Mouse (Mus musculus) c-Kit-positive CD71-positive TER-119-positive erythroid progenitor cells, embryonic 14.5 days (primary cell): ENCODE measurements around the gene Npnt.

Source experiments
- DNase-seq: peaks from one replicate; pipeline ENCODE4 v3.0.0-alpha.2; 2013; ENCODE audit warnings: low spot score

Gene Npnt

DNA sequence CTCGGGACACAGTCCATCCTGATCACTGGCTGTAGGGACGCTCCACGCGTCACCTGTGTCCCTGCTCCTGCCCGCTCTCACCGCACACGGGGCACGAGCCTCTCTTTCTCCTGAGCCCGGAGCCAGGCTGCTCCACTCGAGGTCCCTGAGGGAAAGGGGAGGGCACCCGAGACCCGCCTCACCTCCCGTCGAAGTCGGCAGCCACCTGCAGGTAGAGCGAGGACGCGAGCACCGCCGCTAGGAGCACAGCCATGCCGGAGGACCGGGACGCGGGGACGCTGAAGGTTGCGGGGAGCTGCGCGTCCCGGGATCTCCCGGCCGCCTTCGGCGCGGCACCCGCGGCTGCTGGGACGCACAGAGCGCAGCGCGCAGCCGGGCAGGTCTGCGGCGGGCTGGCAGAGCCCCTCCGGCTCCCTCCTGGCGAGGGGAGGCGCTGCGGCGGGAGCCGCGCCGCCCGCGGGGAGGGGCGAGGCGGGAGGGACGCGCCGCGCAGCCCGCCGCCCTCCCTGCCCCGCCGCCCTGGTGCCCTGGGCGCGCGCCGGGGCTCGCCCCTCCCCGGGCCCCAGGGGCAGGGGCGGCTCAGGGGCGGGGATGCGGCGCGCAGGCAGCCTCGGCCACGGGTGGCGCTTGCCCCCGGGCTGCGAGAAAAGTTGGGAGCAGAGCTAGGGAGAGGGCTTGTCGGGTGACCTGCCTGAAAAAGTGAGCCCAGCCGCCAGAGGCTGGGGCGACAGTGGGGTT lies at the start of gene Npnt:
TSS of gene Npnt (minus strand) at position 501 of the 738 bp plus-strand sequence.
- no peak for DNase-seq

DNA sequence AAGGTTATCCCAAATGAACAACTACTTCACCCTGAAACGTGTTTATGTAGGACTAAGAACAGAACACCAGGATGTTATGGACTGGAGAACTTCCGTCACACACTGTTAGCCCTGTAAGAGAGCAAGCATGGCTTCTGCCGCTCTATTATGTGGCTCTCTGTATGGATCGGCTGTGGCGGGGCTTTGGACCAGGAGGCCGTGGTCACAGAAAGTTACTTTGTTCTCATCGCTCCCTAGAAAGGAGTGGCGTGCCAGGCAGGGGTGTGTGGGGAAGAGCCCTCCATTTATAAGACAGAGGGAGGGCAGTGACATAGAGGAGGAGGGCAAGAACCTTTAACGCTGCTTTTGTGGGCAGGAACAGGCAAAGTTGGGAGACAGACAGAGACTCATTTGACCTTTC lies 46.2 kb upstream of the Npnt start:
- no peak for DNase-seq

DNA sequence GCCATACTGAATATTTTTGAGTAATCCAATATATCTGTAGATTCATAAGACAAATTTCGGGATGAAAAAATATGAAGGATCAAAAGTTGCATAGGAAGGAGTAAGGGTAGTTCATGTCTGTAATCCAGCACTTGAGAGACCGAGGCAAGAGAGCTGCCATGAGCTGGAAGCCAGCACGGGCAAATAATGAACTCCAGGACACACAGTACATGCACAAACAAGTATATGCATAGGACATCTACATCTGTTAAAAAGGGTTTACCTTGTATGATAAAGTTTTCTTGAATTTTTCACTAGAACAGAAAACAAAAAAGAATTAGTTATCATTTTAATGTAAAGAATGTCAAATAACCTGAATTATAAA lies 45.8 kb upstream of the Npnt start:
- no peak for DNase-seq

DNA sequence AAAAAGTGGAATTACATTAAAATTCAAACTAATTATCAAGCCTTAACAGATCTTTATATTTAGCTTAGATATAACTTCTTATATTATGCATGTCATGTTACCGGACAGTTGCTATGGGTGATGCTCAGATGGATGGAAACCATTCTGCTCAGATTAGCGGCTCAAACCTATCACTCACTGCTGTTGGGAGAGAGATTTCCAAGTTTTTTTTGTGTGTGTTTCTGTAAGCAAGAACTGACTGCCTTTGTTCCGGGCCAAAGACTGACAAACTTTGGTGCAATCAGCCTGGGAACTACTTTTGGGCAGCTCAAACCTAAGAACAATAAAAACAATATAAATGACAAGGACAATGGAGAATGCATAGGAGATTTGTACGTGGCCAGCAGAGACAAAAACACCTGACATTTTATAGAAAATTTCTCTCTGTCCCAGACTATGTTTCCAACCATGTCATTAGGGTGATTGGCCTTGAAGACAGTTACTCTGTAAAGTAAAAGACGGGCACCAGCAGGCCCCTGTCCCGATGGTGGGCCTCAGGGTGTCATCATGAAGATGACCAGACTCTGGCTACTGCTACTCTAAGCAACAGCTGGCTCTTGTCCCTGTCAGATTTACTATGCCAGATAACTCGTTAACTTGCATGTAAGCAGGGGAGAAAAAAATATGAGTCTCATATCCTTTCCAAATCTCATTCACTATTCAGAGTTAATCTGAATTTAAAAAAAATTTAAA lies 45.2 kb upstream of the Npnt start:
- no peak for DNase-seq

DNA sequence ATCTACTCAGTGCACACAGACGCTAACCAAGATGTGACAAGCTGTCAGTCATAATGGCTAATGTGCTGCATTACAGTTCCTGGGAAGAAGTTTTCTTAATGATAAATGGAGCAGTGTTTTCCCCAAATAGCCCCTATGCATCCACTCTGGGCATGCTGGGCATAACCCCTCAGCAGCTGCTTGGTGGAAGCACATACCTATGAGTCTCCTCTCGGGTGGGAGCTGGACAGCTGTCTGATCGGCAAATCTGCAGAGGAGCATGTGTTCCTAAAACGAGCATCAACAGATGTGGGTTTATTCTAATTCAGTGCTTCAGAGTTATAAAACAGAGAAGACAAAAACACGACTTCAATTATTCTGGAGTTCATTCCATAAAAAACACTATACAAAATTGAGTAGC lies 36.1 kb upstream of the Npnt start:
- no peak for DNase-seq

DNA sequence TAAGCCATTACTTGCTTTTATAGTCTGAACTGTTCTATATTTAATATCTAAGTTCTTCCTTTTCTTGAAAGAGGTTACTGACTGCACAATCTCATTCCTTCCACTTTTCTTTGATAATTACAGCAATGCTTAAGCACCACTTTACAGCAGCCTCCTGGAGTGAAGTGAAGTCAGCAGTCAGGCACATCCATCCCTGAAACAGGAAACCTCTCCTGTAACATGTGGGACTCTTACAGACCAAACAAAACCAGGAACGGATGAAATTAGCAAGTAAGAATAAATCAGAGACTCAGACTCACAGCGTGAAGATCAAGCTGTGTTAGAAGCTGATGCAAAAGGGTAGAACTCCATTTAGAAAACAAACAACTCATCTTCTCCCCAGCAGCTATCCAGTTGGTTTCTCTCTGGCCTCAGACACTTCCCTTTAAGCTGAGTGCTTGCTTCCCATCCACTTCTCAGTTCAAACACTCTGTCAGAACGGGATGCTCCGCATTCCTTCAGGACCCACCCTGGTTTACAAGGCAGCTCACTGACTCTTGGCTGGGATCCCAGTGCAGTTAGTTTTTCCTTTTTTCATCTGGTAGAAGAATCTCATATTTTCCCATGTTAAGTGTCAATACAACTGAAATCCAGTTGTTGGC lies 33.9 kb upstream of the Npnt start:
- DNase-seq: no peak

DNA sequence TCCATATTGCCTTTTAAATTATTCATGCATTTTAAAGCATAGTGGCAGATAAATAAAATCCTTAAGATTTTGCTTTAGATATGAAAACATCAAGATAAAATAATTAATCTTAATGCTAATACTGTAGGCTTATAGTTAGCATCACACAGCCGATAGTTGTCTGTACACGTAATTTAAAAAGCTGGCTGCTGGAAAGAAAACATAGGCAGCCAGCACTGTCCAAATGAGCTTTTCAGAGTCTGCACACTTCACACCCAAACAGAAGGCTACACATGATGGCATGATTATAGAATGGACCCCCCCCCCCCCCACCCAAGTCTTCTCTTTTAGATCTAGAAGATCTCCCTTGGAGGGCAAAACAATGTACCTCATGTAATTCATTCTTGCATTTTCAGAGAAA lies 31.9 kb upstream of the Npnt start:
- no peak for DNase-seq

DNA sequence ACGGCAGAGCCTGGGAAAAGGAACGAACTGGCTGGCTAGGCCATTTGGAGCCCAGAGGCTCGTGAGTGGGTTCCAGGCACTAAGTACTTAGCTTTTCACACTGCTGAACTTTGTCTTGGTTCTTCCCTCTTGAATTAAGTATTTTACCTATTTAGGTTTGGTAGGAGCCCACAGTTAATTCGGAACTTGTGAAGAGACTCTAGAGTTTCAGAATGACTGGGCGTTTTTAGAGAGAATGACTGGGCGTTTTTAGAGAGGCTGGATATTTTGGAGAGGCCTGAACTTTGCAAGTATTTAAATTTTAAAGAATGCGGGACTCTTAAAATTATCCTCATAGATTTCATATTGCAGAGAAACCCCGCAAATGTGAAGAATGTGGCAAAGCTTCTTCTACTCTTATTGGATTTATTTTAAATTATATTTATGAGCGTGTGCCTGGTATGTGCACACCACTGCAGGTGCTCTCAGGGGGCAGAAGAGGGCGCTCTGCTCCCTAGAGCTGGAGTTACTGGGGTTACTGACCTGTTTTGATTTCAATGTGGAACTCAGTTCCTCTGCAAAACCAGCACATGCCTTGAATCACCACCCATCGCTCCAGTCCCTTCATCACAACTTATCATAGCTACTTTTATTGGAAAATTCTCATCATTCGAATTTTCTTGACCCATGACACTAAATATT lies 29.8 kb upstream of the Npnt start:
- DNase-seq: peak; percentile 5

DNA sequence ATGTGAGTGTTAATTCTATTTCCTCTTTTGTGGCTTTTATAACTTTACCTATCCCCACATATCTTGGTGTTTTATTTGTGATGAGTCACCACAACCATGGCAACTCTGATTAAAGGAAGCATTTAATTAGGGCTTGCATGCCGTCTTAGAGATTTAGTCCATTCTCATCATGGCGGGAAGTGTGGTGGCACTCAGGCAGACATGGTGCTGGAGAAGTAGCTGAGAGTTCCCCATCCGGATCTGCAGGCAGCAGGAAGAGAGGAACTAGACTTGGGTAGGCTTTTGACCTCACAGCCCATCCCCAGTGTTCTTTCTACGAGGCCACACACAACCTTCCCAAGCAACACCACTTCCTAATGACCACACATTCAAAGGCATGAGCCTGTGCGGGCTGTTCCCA lies 16.2 kb upstream of the Npnt start:
- no peak for DNase-seq

DNA sequence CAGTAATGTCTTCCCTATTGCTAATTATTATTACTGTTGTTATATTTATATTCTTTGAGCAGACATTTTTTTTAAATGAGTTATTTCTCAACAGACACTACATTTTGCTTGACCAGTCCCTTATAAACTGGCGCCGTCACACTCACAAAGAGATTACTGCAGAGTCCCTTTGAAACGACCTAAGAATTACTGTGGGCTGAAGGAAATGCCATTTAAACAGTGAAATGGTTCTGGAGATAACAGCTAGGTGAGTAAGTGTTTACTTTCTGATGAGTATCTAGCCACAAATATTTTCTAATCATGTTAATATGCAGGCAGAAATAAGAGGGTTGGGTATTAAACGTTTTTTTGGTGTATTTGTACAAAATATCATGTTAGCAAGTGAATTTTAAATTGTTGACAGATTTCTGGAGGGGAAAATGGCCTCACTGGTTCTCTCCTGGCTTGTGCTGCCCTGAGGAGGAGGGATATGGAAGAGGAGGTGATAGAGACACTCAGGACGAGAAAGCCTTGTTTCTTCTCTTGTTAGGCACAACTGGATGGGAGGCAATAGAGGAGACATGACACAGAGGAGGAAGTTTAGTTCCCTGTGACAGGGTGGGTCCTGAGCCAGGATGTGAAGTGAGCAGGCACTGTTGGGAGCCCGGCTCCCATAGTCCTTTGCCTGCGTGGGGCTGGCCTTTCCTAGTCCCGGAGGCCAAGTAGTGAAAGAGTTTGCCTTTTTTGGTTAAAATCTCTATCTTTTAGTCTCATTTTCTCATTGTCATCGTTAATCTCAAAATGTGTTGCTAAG lies 14.8 kb upstream of the Npnt start:
- DNase-seq: no peak

DNA sequence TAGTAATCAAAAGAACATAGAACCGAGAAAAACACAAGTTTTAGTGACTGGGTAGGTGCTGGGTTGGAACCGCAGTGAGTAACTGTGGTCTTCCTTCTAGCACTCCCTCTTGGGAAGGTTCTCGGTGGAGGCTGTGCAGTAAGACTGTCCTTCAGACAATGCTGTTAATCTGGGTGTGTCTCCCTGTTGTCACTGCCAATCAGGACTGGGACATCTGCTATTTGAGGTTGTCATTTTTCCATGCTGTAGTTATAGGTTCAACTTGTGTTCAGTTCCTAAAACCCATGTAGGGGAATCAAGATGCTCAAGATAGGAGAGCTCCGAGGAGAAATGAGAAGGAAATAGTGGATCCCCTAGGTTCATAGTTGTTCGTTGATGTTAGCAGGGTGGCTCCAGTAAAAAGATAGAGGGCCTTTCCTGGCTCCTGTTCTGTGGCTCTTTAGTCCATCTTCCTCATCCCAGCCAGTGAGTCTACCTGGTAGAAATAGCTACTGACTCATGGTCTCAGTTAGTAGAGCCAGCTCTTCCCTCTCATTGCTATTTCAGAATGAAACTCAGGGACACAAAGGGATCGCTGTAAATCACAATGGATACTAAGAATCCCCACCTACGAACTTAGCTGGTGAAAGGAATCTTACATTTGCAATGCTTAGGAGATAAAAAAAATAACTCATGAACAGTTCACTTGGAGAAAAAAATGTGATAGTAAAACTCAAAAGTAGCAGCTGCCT lies 12.7 kb upstream of the Npnt start:
- DNase-seq: no peak

DNA sequence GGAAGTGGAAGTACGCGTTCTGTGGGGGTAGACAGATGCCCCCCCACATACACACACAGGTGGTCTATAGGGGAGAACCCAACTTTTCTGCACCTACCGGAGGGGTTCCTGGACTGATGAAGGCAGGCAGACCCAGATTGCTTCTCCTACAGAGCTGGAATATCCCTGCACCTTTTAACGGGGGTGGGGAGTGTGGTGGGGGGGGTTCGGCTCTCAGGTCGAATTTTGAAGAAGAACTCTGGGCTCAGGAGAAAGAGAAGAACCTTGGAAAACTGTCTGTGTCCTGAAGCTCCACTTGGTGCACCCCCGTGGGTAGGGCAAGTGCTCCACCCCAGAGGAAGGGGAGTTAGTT lies 414 bp upstream of the Npnt start:
- DNase-seq: no peak

DNA sequence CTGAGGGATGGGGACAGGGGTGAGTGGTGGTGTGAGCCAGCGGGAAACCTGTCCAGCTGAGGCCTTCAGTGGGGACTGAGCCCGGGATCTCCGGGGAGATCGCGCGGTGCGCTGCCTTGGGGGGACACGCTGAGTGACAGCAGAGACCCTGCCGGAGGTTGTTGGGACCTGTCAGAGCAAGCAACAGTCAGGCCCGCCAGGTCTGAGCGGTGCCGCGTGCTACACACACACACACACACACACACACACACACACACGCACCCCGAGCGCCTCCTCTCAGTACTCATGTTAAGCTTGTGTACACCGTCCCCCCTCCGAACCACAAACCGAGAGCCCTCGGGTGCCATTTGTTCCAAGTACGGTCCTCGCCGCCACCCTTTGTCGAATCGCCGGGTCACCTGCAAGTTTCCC lies 706 bp downstream of the Npnt start:
- no peak for DNase-seq

DNA sequence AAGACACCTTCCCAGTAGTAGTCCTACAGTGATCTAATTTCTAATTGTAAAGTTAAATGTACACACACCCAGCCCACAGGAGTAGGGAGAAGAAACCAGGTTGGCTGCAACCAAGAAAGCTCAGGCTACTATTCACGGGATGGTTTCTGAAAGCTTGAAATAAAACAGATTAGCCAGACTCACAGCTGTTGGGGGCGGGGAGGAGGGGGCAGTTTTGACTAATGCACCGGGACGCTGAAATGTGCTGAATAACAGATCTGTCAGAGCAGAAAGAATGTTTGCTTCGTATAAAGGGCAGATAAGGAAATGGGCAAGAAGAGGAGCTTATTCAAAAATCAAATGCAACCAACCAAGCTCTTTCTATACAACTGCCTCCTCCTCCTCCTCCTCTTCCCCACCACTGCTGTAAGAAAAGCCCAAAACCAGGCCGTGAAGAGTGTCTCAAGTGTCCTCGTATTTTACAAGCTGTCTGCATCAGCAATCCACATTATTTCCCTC lies 1.7 kb downstream of the Npnt start:
- no peak for DNase-seq

DNA sequence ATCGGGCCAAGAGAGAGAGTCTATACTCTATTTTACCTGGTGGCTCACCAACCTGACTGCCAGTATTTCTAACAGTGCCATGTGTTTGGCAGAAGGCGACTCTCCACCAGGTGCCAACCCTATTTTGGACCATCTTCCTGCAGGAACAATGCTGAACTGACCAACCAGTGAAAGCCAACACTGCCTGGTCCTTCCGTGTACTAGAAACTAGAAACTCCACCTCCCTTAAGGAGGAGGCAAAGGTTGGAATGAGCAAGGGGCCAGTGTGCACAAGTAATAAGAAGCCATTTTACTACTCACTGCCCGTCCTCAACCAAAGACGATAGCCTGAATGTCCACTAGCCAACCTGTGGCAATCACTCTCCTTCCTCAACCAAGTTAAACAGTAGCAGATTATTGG lies 4.0 kb downstream of the Npnt start:
- DNase-seq: no peak

DNA sequence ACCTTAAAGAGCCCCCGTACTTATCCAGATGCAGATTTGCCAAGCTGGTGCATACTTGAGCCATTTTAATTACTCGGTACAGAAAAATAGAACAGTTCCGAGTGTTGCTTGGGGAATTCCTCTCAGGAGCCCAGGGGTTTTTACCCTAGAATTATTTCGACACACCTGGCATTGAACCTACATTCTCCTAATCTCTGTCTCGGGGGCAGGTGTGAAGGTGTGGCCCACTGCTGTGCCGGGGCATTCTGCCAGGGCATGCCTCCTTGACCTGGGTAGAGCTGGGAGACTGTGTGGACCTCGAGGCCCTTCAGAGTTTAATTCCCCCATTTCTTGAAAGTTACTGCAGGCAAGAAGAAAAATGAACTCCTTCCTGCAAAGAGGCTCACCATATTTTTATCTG lies 4.4 kb downstream of the Npnt start:
- no peak for DNase-seq

DNA sequence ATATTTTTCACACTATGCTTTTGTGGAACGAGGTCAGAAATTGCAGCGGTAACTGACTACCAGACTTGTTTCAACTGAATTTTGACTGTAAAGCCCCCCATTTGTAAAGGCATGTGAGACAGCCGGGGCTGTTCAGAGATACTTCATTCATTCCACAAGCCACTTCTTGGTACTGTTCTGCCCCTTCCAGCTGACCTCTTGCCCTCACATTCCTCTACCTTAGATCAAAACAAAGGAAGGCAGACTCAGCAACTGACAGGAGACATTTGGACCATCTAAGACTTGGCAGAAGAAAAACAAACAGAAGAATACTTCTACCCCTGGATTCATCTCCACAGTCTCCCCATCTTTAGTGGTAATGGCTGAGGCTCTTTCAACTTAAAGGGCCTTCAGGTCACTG lies 5.5 kb downstream of the Npnt start:
- DNase-seq: no peak

DNA sequence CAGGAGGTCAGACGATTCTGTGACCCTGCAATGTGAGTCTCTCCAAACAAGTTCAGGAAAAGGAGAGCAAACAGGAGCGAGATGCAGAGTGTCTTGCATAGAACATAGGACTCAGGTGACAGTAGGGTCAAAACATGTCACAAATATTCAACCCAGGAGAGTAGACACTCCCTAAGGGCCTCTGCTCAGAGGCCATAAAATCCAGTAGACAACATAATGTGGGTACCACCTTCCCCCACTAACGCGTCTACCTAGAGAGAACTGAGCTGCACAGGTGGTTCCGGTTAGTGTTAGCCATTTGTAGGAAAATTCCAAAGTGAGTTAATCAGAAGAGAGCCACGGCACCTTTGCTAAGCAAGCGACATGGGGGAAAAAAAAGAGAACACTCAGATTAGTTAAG lies 5.9 kb downstream of the Npnt start:
- DNase-seq: no peak

DNA sequence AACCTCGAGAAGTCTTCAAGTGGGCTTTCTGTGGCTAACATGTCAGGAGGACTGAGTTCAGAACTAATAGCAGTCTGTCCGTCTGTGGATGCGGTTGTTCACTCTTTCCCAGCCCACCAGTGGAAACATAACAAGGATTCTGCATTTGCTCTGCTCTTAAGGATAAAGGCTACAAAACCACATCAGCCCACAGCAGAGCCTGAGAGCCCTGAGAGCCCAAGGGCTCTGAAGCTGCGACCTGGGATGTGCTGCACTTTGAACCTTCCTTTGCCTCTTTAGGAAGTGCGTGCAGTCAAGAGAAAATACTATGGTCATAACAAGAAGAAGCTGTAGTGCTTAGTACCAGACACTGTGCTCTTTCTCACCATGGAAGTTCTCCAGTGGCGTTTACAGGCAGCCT lies 7.3 kb downstream of the Npnt start:
- no peak for DNase-seq

DNA sequence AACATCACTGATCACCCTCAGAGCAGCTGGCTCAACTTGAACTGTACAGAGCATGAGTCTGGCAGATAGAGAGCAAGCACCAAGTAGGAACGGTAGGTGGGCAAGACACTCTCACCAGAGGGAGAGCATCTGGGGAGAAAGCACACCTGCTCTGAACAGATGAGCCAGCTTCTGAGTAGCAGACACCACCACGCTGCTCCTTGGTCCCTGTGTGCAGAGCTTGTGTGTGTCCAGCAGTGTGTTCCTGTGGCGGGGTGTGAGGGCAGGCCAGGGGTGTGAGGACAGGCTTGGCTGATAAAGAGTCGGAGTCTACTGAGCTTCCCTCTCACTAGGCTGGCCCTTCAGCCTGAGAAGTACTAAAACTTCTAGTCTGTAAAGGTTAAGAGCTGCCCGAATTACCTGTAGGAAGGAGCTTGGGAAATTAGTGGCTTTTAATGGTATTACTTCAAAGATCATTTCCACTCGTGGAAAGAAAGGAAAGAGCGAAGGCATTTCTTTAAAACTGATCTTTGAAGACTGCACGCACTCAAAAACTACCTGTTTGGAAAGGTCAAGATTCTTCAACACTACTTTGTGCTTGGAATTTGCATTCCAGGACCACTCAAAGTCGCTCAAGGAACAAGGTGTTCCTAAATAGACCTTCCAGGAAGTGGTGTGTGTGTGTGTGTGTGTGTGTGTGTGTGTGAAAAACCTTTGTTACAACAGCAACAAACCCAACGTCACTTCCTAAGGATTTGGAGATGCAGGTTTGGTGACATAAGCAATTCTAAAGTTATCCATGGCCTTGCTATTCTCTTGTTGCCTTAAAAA lies 9.7 kb downstream of the Npnt start:
- no peak for DNase-seq
